Mouse (Mus musculus): ENCODE measurements around the gene 2310061I04Rik. TPM values are rescaled to one million over a fixed set of nuclear protein-coding genes. Genes with fewer than 3 reads are reported as not detected.
A peak's percentile ranks its signal among the peaks of the same experiment; 100 is the strongest.

Gene 2310061I04Rik
- total RNA-seq, 2 experiments from 2014 or later, result 45.0 to 47.0 TPM

- DNase-seq, result no peak
These were observed 18.5 kb upstream of the 2310061I04Rik start for GRCm38 (mm10) chr17:35915538-35916296.

GRCm38 (mm10) chr17:35914975-35915374 is 17.7 kb upstream of the 2310061I04Rik start:
- DNase-seq, result no peak

DNA sequence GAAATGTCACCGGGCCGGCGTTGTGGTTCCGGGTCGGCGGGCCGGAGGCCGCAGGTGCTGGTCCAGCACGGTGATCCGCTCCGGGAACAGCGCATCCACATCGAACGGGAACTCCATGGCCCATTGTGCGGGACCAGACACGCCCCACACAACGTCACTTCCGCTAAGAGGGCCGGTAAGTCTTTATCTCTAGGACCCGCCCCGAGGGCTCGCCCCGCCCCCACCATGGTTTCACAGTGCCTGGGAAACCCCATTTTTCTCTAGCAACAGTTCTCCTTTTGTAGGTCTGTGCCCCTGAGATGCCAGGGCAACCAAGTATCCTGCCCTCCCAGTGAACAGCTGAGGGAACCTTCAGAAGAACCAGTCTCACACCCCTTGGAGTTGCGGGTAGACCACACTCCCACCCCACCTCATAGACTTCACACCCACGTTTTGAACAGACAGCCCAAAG is 12.7 kb upstream of the 2310061I04Rik start, which contains the start of gene Atat1:
TSS of gene Atat1 (minus strand) at position 157 of the 451 bp plus-strand sequence.
- peak; percentile 96 for DNase-seq

GRCm38 (mm10) chr17:35909186-35909918 is 12.1 kb upstream of the 2310061I04Rik start:
- no peak for DNase-seq

GRCm38 (mm10) chr17:35907609-35908008 is 10.4 kb upstream of the 2310061I04Rik start:
- DNase-seq, result no peak

DNA sequence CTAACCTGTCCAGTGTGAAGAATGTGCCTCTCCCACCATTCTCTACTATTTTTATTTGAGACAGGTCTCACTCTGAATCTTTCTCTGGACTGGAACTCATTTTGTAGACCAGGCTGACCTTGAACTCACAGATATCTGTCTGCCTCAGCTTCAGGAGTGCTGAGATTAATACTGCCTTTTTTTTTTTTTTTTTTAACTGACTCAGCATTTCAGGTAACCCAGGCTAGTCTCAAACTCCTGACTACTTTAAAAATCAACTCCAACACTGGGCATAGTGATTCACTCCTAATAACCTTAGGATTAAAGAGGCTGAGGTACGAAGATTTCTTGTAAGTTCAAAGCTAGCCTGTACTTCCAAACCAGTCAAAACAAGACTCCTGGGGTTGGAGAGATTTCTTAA is 8.4 kb upstream of the 2310061I04Rik start:
- DNase-seq, result no peak

DNA sequence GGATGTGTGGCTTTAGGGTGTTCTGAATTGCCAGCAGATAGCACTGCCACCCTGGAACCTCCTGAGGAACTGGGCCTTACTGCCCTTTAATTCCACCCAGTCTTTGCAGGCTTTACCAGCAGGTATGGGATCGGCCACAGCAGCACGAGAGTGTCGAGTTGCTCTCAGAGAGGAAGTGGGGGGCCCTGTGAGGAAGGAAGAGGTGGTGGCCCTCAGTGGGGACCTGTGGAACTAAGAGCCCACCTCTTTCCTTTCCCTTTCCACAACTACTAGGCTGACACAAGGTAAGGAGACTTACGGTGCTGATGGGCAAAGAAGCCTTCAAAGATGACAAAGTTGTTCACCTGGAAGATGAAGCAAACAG is 6.7 kb upstream of the 2310061I04Rik start:
- no peak for DNase-seq

GRCm38 (mm10) chr17:35903343-35903991 is 6.2 kb upstream of the 2310061I04Rik start:
- DNase-seq, result peak; percentile 79

DNA sequence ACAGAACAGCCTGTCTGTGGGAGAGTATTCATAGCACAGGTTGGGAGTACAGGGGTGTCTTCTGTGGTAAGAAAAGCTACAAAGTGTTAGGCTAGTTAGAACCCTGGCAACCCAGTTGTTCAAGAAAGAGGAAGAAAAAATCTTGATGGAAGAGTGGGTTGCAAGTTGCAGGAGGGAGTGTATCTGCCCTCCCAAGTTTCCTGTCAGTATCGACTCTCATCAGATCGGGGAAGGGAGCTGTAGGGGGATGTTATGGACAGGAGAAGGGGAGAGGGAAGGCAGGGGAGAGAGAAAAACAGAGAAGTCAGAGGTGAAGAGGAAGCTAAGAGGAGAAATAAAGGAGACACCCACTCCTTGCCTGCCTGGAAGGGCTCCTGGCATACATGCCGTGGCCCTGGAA is 3.4 kb upstream of the 2310061I04Rik start:
- no peak for DNase-seq

- DNase-seq, result no peak
These were observed 678 bp upstream of the 2310061I04Rik start for GRCm38 (mm10) chr17:35897644-35898573.

DNA sequence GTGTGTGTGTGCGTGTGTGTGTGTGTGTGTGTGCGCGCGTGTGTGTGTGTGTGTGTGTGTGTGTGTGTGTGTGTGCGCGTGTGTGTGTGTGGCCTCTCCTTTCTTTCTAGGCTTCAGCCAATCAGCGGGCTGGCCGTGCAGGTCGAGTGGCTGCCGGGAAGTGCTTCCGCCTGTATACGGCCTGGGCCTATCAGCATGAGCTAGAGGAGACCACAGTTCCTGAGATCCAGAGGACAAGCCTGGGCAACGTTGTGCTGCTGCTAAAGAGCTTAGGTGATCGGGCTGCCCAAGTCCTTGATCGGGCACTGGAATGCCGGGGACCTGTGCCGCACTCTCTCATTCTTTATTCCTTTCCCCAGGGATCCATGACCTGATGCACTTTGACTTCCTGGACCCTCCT is 9.5 kb downstream of the 2310061I04Rik start:
- DNase-seq, result no peak

GRCm38 (mm10) chr17:35883777-35884176 is 13.5 kb downstream of the 2310061I04Rik start:
- DNase-seq, result no peak

DNA sequence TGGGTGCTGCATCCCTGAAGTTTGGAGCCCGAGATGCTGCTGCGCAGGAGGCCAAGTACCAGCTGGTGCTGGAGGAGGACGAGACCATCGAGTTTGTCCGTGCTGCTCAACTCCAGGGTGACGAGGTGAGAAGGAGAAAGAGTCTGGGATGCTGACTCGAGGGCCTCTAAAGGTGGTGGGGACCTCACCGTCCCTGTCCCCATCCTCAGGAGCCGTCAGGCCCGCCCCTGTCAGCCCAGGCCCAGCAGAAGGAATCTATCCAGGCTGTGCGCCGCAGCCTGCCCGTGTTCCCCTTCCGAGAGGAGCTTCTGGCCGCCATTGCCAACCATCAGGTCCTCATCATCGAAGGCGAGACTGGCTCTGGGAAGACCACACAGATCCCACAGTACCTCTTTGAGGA is 14.3 kb downstream of the 2310061I04Rik start:
- DNase-seq, result no peak

- DNase-seq, result peak; percentile 97
These were observed 17.8 kb downstream of the 2310061I04Rik start, which contains the start of gene Dhx16 for GRCm38 (mm10) chr17:35879245-35880057. Gene Dhx16, plus strand, starts transcription at chr17:35879819.

DNA sequence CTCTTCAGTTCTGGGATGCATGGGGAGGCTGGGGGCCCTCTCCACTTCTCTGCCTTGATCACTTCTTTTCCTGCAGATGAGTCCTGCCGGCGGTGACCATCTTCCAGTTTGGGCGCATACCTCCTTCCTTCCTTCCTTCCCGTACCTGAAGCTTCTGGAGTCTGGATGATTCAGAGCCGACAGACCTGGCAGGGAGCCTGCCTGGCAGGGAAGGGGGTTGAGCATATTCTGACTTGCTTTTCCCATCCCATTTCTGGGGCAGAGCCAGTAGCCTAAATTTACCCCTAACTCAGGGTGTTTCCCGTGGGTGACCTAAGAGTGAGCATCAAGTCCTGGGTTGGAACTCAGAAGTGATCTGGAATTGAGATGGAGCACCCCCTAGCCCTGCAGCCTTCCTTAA is 22.5 kb downstream of the 2310061I04Rik start:
- no peak for DNase-seq

GRCm38 (mm10) chr17:35873774-35874519 is 23.3 kb downstream of the 2310061I04Rik start:
- DNase-seq, result peak; percentile 95

DNA sequence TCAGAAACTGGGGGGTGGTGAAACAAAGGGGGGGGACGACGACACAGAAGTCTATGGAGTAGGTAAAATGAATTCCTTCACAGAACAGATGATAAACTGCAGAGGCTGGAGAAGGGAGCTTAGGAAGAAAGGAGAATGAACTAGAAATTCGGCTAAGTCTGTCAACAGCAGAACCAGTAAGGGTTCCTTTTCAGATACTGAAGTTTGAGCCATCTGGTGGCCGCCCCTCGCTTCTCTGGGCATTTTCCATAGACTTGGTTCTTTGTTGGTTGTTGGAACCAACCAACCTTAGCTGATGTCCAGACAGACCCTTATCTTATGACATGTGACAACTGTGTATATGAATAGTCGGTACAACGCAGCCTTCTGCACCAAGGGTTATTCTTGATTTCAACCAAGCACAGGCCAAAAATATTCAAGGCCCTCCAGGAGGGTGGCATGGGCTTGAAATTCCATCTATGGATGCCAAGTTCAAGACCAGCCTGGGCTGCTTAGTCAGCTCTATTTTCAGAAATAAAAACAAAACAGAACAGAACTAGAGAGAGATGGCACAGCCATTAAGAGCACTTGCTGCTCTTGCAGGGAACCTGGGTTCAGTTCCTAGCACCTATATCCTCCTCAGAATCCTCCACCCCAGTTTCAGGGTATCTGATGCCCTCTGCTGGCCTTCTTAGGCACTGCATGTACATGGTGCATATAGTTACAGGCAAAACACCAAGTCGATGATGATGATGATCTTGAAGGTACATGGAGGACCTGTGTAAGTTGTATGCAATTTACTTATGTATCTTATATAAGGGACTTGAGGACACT is 26.1 kb downstream of the 2310061I04Rik start:
- peak; percentile 65 for DNase-seq

- DNase-seq, result peak; percentile 75
These were observed 26.9 kb downstream of the 2310061I04Rik start for GRCm38 (mm10) chr17:35870151-35870883.
